11 mouse cellular contexts compared by ENCODE assay signal in genomic region chr5:116409689-116410590, GRCm38 (mm10). TPM values are rescaled to one million over a fixed set of nuclear protein-coding genes. Genes with fewer than 3 reads are reported as not detected.
DNase-seq lines count a peak whose midpoint lies in the region; ATAC-seq and TF ChIP-seq lines count a peak whose summit lies in the region.
"Had no signal": no experiment of that assay in that cellular context is flagged by ENCODE, and none has a peak within 500 bp of the region (broad histone marks: within the 10 kb centered on the region; RNA-seq: fewer than 3 reads in every experiment).

No protein-coding gene starts in this region.

- H3K4me3 ChIP-seq in heart, embryonic 15.5 days, result no peak overlapping the region
- peak overlapping the region; percentile 15 to 49 for H3K4me3 ChIP-seq in ES-E14 (ENCODE audit: insufficient read depth in 1 of 2, low read depth in 1 of 2, low read length in 2 of 2, poor library complexity in 1 of 2, severe bottlenecking in 1 of 2)
- H3K4me3 ChIP-seq in embryonic facial prominence, embryonic 14.5 days (ENCODE audit: low read depth, low read length), result no peak overlapping the region
- H3K4me3 ChIP-seq in lung, embryonic 16.5 days (ENCODE audit: low read length), result no peak overlapping the region
- H3K4me3 ChIP-seq in cerebellum, adult 2 months (replicated peaks; ENCODE audit: insufficient read depth, low read depth, low read length), result no peak overlapping the region

- DNase-seq in heart, postnatal 4 days, result no peak
- DNase-seq in ES-E14 (ENCODE audit: low read depth, low spot score), result peak; percentile 94
- peak; percentile 90 for DNase-seq in embryonic facial prominence, embryonic 14.5 days (ENCODE audit: low spot score)
- DNase-seq in cerebellum, adult 9-10 months, result no peak
- no peak for DNase-seq in ovary, postnatal 10 days (ENCODE audit: low spot score)
- no peak for DNase-seq in cerebellum, adult 2 months
- DNase-seq: cerebellum, adult 11-12 months; gastrocnemius, postnatal 36 days had no signal

- peak overlapping the region; percentile 56 for H3K27ac ChIP-seq in heart, embryonic 15.5 days
- peak overlapping the region; percentile 96 for H3K27ac ChIP-seq in ES-E14 (ENCODE audit: insufficient read depth, low read depth, low read length, poor library complexity, severe bottlenecking)
- peak overlapping the region; percentile 33; the same call in 1 of the 2 replicates for H3K27ac ChIP-seq in embryonic facial prominence, embryonic 14.5 days (replicated peaks; ENCODE audit: low read depth, low read length)
- peak overlapping the region; percentile 60 for H3K27ac ChIP-seq in lung, embryonic 16.5 days (ENCODE audit: low read length)
- no peak overlapping the region for H3K27ac ChIP-seq in cerebellum, adult 2 months (ENCODE audit: insufficient read depth, low read length)

- no peaks in the 10 kb centered on the region for H3K9me3 ChIP-seq in heart, embryonic 15.5 days (replicated peaks)
- H3K9me3 ChIP-seq in ES-E14 (ENCODE audit: control insufficient read depth, insufficient read depth, low read depth, low read length), result no peaks in the 10 kb centered on the region
- H3K9me3 ChIP-seq in embryonic facial prominence, embryonic 14.5 days (ENCODE audit: control insufficient read depth, low read length), result no peaks in the 10 kb centered on the region
- no peaks in the 10 kb centered on the region for H3K9me3 ChIP-seq in lung, embryonic 16.5 days (ENCODE audit: control insufficient read depth, low read length)

- 8% methylated on average over 16 of the region's 16 CpGs for WGBS in heart, embryonic 15.5 days
- 6% methylated on average over 15 of the region's 16 CpGs for WGBS in embryonic facial prominence, embryonic 14.5 days
- WGBS in lung, embryonic 16.5 days, result 9% methylated on average over 16 of the region's 16 CpGs
- WGBS in cerebellum, adult 2 months, result 23% methylated on average over 16 of the region's 16 CpGs

- peak overlapping the region; percentile 23; the same call in 1 of the 2 replicates for H3K4me2 ChIP-seq in heart, embryonic 15.5 days
- H3K4me2 ChIP-seq in embryonic facial prominence, embryonic 14.5 days (ENCODE audit: low read depth, low read length), result peak overlapping the region; percentile 34; the same call in 1 of the 2 replicates
- H3K4me2 ChIP-seq in lung, embryonic 16.5 days (ENCODE audit: low read depth, low read length), result peak overlapping the region; percentile 33

- in situ Hi-C loops in ES-E14 (cut with MboI; ENCODE audit: low sequenced_read_pairs in 2 of 2, unreplicated experiment in 2 of 2), result no loop called here

- no peak for TF ChIP-seq CTCF in cerebellum, adult 2 months (IDR thresholded peaks at IDR 0.05; ENCODE audit: borderline replicate concordance, insufficient read depth, low read depth, low read length)

- H3K36me3 ChIP-seq in heart, embryonic 15.5 days, result peaks cover 18% of the 10 kb centered on the region; the same call in 1 of the 2 replicates
- H3K36me3 ChIP-seq in ES-E14 (ENCODE audit: control insufficient read depth, insufficient read depth, low read length, poor library complexity, severe bottlenecking), result peaks cover 6% of the 10 kb centered on the region; the same call in 1 of the 2 replicates
- no peaks in the 10 kb centered on the region for H3K36me3 ChIP-seq in embryonic facial prominence, embryonic 14.5 days (ENCODE audit: control insufficient read depth, insufficient read depth, low read length)
- H3K36me3 ChIP-seq in lung, embryonic 16.5 days (ENCODE audit: control insufficient read depth, insufficient read depth, low read length), result no peaks in the 10 kb centered on the region

- no peaks in the 10 kb centered on the region for H3K27me3 ChIP-seq in heart, embryonic 15.5 days
- no peaks in the 10 kb centered on the region for H3K27me3 ChIP-seq in embryonic facial prominence, embryonic 14.5 days (replicated peaks; ENCODE audit: control insufficient read depth, insufficient read depth, low read length)
- H3K27me3 ChIP-seq in lung, embryonic 16.5 days (ENCODE audit: control insufficient read depth, insufficient read depth, low read depth, low read length), result no peaks in the 10 kb centered on the region
- H3K27me3 ChIP-seq in cerebellum, adult 2 months (ENCODE audit: control insufficient read depth, insufficient read depth, low read length), result no peaks in the 10 kb centered on the region

- H3K9ac ChIP-seq in heart, embryonic 15.5 days, result no peak overlapping the region
- no peak overlapping the region for H3K9ac ChIP-seq in ES-E14 (ENCODE audit: insufficient read depth, low read depth, low read length, poor library complexity, severe bottlenecking)
- peak overlapping the region; percentile 8; the same call in 1 of the 2 replicates for H3K9ac ChIP-seq in embryonic facial prominence, embryonic 14.5 days (ENCODE audit: low read depth, low read length)
- peak overlapping the region; percentile 20; the same call in 1 of the 2 replicates for H3K9ac ChIP-seq in lung, embryonic 16.5 days (ENCODE audit: low read length)

- ATAC-seq in heart, embryonic 15.5 days (replicated peaks; ENCODE audit: insufficient number of reproducible peaks, insufficient read depth, low FRiP score, low read depth), result no peak
- ATAC-seq in embryonic facial prominence, embryonic 14.5 days (ENCODE audit: low read depth), result 0 out of 2 replicates have a peak, but pooled peaks have one; percentile 51
- ATAC-seq in lung, embryonic 16.5 days (ENCODE audit: low read depth), result peak; percentile 35; the same call in 1 of the 2 replicates

- peaks cover 48% of the 10 kb centered on the region for H3K4me1 ChIP-seq in heart, embryonic 15.5 days (replicated peaks)
- peaks cover 30 to 37% of the 10 kb centered on the region in 2 experiments for H3K4me1 ChIP-seq in ES-E14 (ENCODE audit: control insufficient read depth in 2 of 2, insufficient read depth in 2 of 2, low read length in 2 of 2, poor library complexity in 1 of 2)
- H3K4me1 ChIP-seq in embryonic facial prominence, embryonic 14.5 days (ENCODE audit: control insufficient read depth, insufficient read depth, low read length), result peaks cover 18% of the 10 kb centered on the region
- H3K4me1 ChIP-seq in lung, embryonic 16.5 days (replicated peaks; ENCODE audit: control insufficient read depth, insufficient read depth, low read length), result peaks cover 43% of the 10 kb centered on the region
- H3K4me1 ChIP-seq in cerebellum, adult 2 months (ENCODE audit: control insufficient read depth, insufficient read depth, low read length), result peaks cover 6% of the 10 kb centered on the region

- no peak for TF ChIP-seq POLR2A in cerebellum, adult 2 months (IDR thresholded peaks at IDR 0.05; ENCODE audit: borderline replicate concordance, insufficient read depth, low read length)

TF ChIP-seq in ES-E14, 5 proteins besides CTCF, POLR2A, EP300 and RAD21:
- TF ChIP-seq CHD2 (IDR thresholded peaks at IDR 0.05; ENCODE audit: low read depth, low read length) (no peak), ZNF384 (IDR thresholded peaks at IDR 0.05; ENCODE audit: low read depth, low read length) (no peak), ZC3H11A (IDR thresholded peaks at IDR 0.05; ENCODE audit: borderline replicate concordance, low read depth, low read length) (no peak), MAFK (IDR thresholded peaks at IDR 0.05; ENCODE audit: insufficient read depth, low read depth, low read length) (no peak), HCFC1 (IDR thresholded peaks at IDR 0.05; ENCODE audit: borderline replicate concordance, insufficient read depth, low read length) (no peak)

RNA-seq across cellular contexts. Expression of gene Hspb8, which starts 12.7 kb away (rescaled TPM):
- polyA plus RNA-seq in heart, embryonic 15.5 days (2015; fragmentation: Nextera tagmentation; extraction: Ambion mirVana), result 30.6 and 33.7 TPM in 2 replicates
- 10 to 100 TPM; 75.1 to 75.9 TPM for total RNA-seq in heart, postnatal 4 days (2021)
- total RNA-seq in ES-E14 (2012; rRNA removed), result 11.8 and 29.1 TPM in 2 replicates
- 18.4 and 27.3 TPM in 2 replicates for polyA plus RNA-seq in embryonic facial prominence, embryonic 14.5 days (2014; fragmentation: Nextera tagmentation; extraction: Ambion mirVana)
- 18.9 and 23.1 TPM in 2 replicates for polyA plus RNA-seq in lung, embryonic 16.5 days (2015; fragmentation: Nextera tagmentation; extraction: Ambion mirVana)
- 29.5 and 32.1 TPM in 2 replicates for polyA plus RNA-seq in cerebellum, adult 2 months (2012; rRNA removed)
- total RNA-seq: neutrophil, adult 5-6 weeks had no signal

Comparison
In these comparisons a context has a peak if more than half of its experiments do, and no peak if none do; other contexts are left out.
1. H3K4me3 ChIP-seq: peak in ES-E14 (2 of 2); none in heart, embryonic 15.5 days (single experiment), embryonic facial prominence, embryonic 14.5 days (single experiment), lung, embryonic 16.5 days (single experiment) and cerebellum, adult 2 months (single experiment).
2. H3K9ac ChIP-seq: peak in embryonic facial prominence, embryonic 14.5 days (single experiment) and lung, embryonic 16.5 days (single experiment); none in heart, embryonic 15.5 days (single experiment) and ES-E14 (single experiment).
3. DNase-seq: peak in ES-E14 (single experiment) and embryonic facial prominence, embryonic 14.5 days (single experiment); none in heart, postnatal 4 days (single experiment), cerebellum, adult 9-10 months (single experiment), ovary, postnatal 10 days (single experiment) and cerebellum, adult 2 months (0 of 2).
4. Peak in every context shown above with its lines, with median percentiles within 50 percentile points of each other: H3K4me2 ChIP-seq.